Comparison of ENCODE assay signal across 16 mouse cellular contexts in the genomic region with DNA sequence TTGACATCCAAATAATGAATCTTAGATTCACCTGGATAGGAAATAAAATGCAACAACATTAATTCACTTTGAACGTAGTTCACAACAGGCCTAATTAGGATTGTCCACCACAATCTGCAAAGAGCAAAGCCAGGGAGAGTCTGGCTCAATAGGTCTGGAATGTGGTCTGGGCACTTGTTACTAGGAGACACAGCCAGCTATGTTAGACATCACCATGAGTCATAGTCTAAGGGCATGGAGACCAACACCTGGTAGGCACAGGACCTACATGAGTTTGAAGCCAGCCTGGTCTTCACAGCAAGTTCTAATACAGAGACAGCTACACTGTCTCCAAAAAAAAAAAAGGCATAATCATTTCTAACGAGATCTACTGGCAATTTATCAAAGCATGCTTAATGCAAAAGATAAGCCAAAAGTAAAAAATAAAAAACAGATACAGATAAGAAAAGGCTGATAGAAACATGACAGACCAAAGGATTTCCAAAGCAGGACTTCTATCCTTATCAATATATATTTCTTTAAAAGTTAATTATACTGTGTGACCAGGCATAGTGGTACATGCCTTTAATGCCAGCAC.
DNase-seq lines count a peak whose midpoint lies in the region; ATAC-seq and TF ChIP-seq lines count a peak whose summit lies in the region.
"Had no signal": no experiment of that assay in that cellular context is flagged by ENCODE, and none has a peak within 500 bp of the region (broad histone marks: within the 10 kb centered on the region; RNA-seq: fewer than 3 reads in every experiment).

No protein-coding gene starts in this region.

- no peak overlapping the region for H3K4me3 ChIP-seq in heart, adult 2 months
- H3K4me3 ChIP-seq in C2C12 (ENCODE audit: insufficient read depth, poor library complexity, severe bottlenecking): no peak overlapping the region
- no peak overlapping the region for H3K4me3 ChIP-seq in intestine, embryonic 15.5 days (replicated peaks)
- no peak overlapping the region for H3K4me3 ChIP-seq in midbrain, embryonic 15.5 days
- H3K4me3 ChIP-seq: forebrain, embryonic 12.5 days; limb, embryonic 12.5 days; megakaryocyte, embryonic 14.5 days had no signal

- TF ChIP-seq CTCF in heart, adult 2 months (IDR thresholded peaks at IDR 0.05): no peak
- TF ChIP-seq CTCF in C2C12 (IDR thresholded peaks at IDR 0.05; ENCODE audit: control insufficient read depth, insufficient read depth, insufficient read length): no peak

- 0 out of 2 replicates have a peak, but pooled peaks have one; percentile 47 for ATAC-seq in intestine, embryonic 15.5 days
- no peak for ATAC-seq in midbrain, embryonic 15.5 days (replicated peaks)
- ATAC-seq: hindbrain, postnatal 0 days had no signal

- H3K79me3 ChIP-seq in C2C12 (ENCODE audit: low read depth): peaks cover 2% of the 10 kb centered on the region

- DNase-seq in heart, postnatal 10 days: peak; percentile 29 to 33
- DNase-seq in heart, adult 2 months: no peak
- DNase-seq in lung, postnatal 25 days (ENCODE audit: low spot score): peak; percentile 71
- no peak for DNase-seq in left cerebral cortex, adult 11 months (ENCODE audit: low spot score)
- no peak for DNase-seq in thymus, postnatal 14 days
- DNase-seq: adrenal gland, adult 2 months; cerebellum, adult 11-12 months had no signal

- TF ChIP-seq EP300 in heart, adult 2 months (IDR thresholded peaks at IDR 0.05; ENCODE audit: insufficient read depth, low read depth, low read length): no peak

- no peak overlapping the region for H3K27ac ChIP-seq in heart, adult 2 months
- no peak overlapping the region for H3K27ac ChIP-seq in intestine, embryonic 15.5 days
- no peak overlapping the region for H3K27ac ChIP-seq in midbrain, embryonic 15.5 days
- H3K27ac ChIP-seq: forebrain, embryonic 12.5 days; hindbrain, postnatal 0 days; kidney, postnatal 0 days; limb, embryonic 12.5 days; liver, embryonic 14.5 days had no signal

- H3K36me3 ChIP-seq in heart, adult 2 months (ENCODE audit: control insufficient read depth, insufficient read depth, low read length): peaks cover 2% of the 10 kb centered on the region; the same call in 1 of the 2 replicates
- H3K36me3 ChIP-seq in C2C12 (ENCODE audit: control insufficient read depth, insufficient read depth): no peaks in the 10 kb centered on the region
- H3K36me3 ChIP-seq in intestine, embryonic 15.5 days: no peaks in the 10 kb centered on the region
- no peaks in the 10 kb centered on the region for H3K36me3 ChIP-seq in midbrain, embryonic 15.5 days (replicated peaks)
- H3K36me3 ChIP-seq: forebrain, embryonic 12.5 days; limb, embryonic 12.5 days had no signal

- no peak overlapping the region for H3K9ac ChIP-seq in heart, adult 2 months (ENCODE audit: low read depth, low read length)
- no peak overlapping the region for H3K9ac ChIP-seq in intestine, embryonic 15.5 days
- no peak overlapping the region for H3K9ac ChIP-seq in midbrain, embryonic 15.5 days
- H3K9ac ChIP-seq: forebrain, embryonic 12.5 days; limb, embryonic 12.5 days; liver, embryonic 14.5 days had no signal

- H3ac ChIP-seq in C2C12 (ENCODE audit: control insufficient read depth, insufficient read length, low read depth): no peak overlapping the region

- intact Hi-C loops in heart, postnatal 10 days (cut with DNase I): no loop called here
- intact Hi-C loops in heart, adult 2 months (cut with DNase I): no loop called here

- no peak overlapping the region for H3K4me2 ChIP-seq in intestine, embryonic 15.5 days (replicated peaks)
- H3K4me2 ChIP-seq in midbrain, embryonic 15.5 days: no peak overlapping the region
- H3K4me2 ChIP-seq: forebrain, embryonic 12.5 days; limb, embryonic 12.5 days had no signal

- WGBS in heart, adult 2 months: 45% methylated on average over 2 of the region's 2 CpGs
- WGBS in intestine, embryonic 15.5 days: 74% methylated on average over 2 of the region's 2 CpGs
- 77% methylated on average over 2 of the region's 2 CpGs for WGBS in midbrain, embryonic 15.5 days

- H3K27me3 ChIP-seq in heart, adult 2 months (ENCODE audit: control insufficient read depth, insufficient read depth, low read length): no peaks in the 10 kb centered on the region
- H3K27me3 ChIP-seq in C2C12 (ENCODE audit: control insufficient read depth, insufficient read depth, insufficient read length): no peaks in the 10 kb centered on the region
- no peaks in the 10 kb centered on the region for H3K27me3 ChIP-seq in intestine, embryonic 15.5 days (replicated peaks)
- H3K27me3 ChIP-seq in midbrain, embryonic 15.5 days (replicated peaks): no peaks in the 10 kb centered on the region
- H3K27me3 ChIP-seq: forebrain, embryonic 12.5 days; limb, embryonic 12.5 days; megakaryocyte, embryonic 14.5 days had no signal

- no peak for TF ChIP-seq POLR2A in heart, adult 2 months (IDR thresholded peaks at IDR 0.05; ENCODE audit: insufficient read depth, low read depth, low read length)

- H3K9me3 ChIP-seq in intestine, embryonic 15.5 days: no peaks in the 10 kb centered on the region
- no peaks in the 10 kb centered on the region for H3K9me3 ChIP-seq in midbrain, embryonic 15.5 days
- H3K9me3 ChIP-seq: forebrain, embryonic 12.5 days; limb, embryonic 12.5 days; megakaryocyte, embryonic 14.5 days had no signal

- H3K4me1 ChIP-seq in heart, adult 2 months (ENCODE audit: control insufficient read depth, insufficient read depth, low read length): peaks cover 3% of the 10 kb centered on the region
- peaks cover 4% of the 10 kb centered on the region; the same call in 1 of the 2 replicates for H3K4me1 ChIP-seq in intestine, embryonic 15.5 days (replicated peaks)
- peaks cover 15% of the 10 kb centered on the region for H3K4me1 ChIP-seq in midbrain, embryonic 15.5 days

- H3K79me2 ChIP-seq in heart, adult 2 months (replicated peaks; ENCODE audit: control insufficient read depth, insufficient read depth, low read length): peaks cover 1% of the 10 kb centered on the region
- H3K79me2 ChIP-seq in C2C12 (ENCODE audit: control insufficient read depth, insufficient read depth): peaks cover 6% of the 10 kb centered on the region

TF ChIP-seq in C2C12, 6 proteins besides CTCF, POLR2A, EP300 and RAD21:
- TF ChIP-seq MYOD1 (IDR thresholded peaks at IDR 0.05; ENCODE audit: control insufficient read depth, insufficient read length, low read depth) (peak; percentile 46), FOSL1 (IDR thresholded peaks at IDR 0.05; ENCODE audit: insufficient read depth, low read length, poor library complexity, severe bottlenecking) (peak; percentile 7), USF1 (IDR thresholded peaks at IDR 0.05; ENCODE audit: low read depth) (no peak)

Comparison
In these comparisons a context has a peak if more than half of its experiments do, and no peak if none do; other contexts are left out.
1. DNase-seq: peak in heart, postnatal 10 days (2 of 2) and lung, postnatal 25 days (single experiment); none in heart, adult 2 months (0 of 2), left cerebral cortex, adult 11 months (single experiment) and thymus, postnatal 14 days (single experiment).